Mouse (Mus musculus) embryonic facial prominence, embryonic 13.5 days (tissue): ENCODE results near the gene Zfp286. TPM values are rescaled to one million over a fixed set of nuclear protein-coding genes. Genes with fewer than 3 reads are reported as not detected.
A peak's percentile ranks its signal among the peaks of the same experiment; 100 is the strongest.
"Not testable (repeated sequence)": the region's sequence is repeated elsewhere in the genome, so short reads cannot be mapped to it uniquely, and the experiment has no call there.

ENCODE experiments used
- ATAC-seq: fragments of 200-750 bp; cut with Nextera tagmentation; 2 replicates; pipeline ENCODE4 v1.8.0; 2017; ENCODE audit warnings: low read depth; ENCODE audit not compliant: insufficient number of reproducible peaks, insufficient read depth, low FRiP score, low TSS enrichment
- H3K27ac ChIP-seq: fragments of 300-500 bp; sonication (generic); 2 replicates; pipeline ENCODE4 v1.5.1; 2015; ENCODE audit warnings: moderate library complexity, mild to moderate bottlenecking, inconsistent platforms
- H3K27me3 ChIP-seq: fragments of 300-500 bp; sonication (generic); 2 replicates; pipeline ENCODE4 v1.6.1; 2015; ENCODE audit warnings: mild to moderate bottlenecking, inconsistent platforms
- H3K36me3 ChIP-seq: fragments of 300-500 bp; sonication (generic); 2 replicates; pipeline ENCODE4 v1.6.1; 2015; ENCODE audit warnings: mild to moderate bottlenecking, inconsistent platforms
- H3K4me1 ChIP-seq: fragments of 300-500 bp; sonication (generic); 2 replicates; pipeline ENCODE4 v1.6.1; 2015; ENCODE audit warnings: inconsistent platforms
- H3K4me2 ChIP-seq: fragments of 300-500 bp; sonication (generic); 2 replicates; pipeline ENCODE4 v1.6.1; 2015; ENCODE audit warnings: moderate library complexity, mild to moderate bottlenecking, inconsistent platforms
- H3K4me3 ChIP-seq: fragments of 300-500 bp; sonication (generic); 2 replicates; pipeline ENCODE4 v1.5.1; 2015; ENCODE audit warnings: mild to moderate bottlenecking, inconsistent platforms
- H3K9ac ChIP-seq: fragments of 300-500 bp; sonication (generic); 2 replicates; pipeline ENCODE4 v1.6.1; 2015; ENCODE audit warnings: mild to moderate bottlenecking, inconsistent platforms
- H3K9me3 ChIP-seq: fragments of 300-500 bp; sonication (generic); 2 replicates; pipeline ENCODE4 v1.6.1; 2016; ENCODE audit warnings: inconsistent platforms
- WGBS: fragments of 180-500 bp; shearing (Covaris S2); methylation state at CpG from one replicate; pipeline ENCODE4 v1.1.7; 2015; ENCODE audit warnings: mixed read lengths; 5-methylcytosine and 5-hydroxymethylcytosine counted together
- polyA plus RNA-seq: library from polyadenylated mRNA; unstranded; fragments of >200 nt; fragmentation: Nextera tagmentation; extraction: Ambion mirVana; gene quantifications from 2 replicates; pipeline ENCODE4 v1.2.1, GENCODE M21; 2015

Gene Zfp286
- polyA plus RNA-seq, 1 experiment from 2014 or later = 39.8 TPM

- no peak for ATAC-seq
- H3K4me2 ChIP-seq = no peak overlapping the region
- no peak overlapping the region for H3K4me3 ChIP-seq
- H3K4me1 ChIP-seq = no peaks in the 10 kb centered on the region
- H3K27ac ChIP-seq = no peak overlapping the region
- no peak overlapping the region for H3K9ac ChIP-seq
- 95% methylated on average over 7 of the region's 7 CpGs for WGBS
- peaks cover 58% of the 10 kb centered on the region for H3K9me3 ChIP-seq
- H3K36me3 ChIP-seq = peaks cover 69% of the 10 kb centered on the region
- H3K27me3 ChIP-seq = no peaks in the 10 kb centered on the region
Measured at GRCm38 (mm10) chr11:62776510-62776909, 12.8 kb downstream of the Zfp286 start.

- ATAC-seq = no peak
- Histone ChIP-seq H3K36me3 (no peaks in the 10 kb centered on the region), H3K9me3 (no peaks in the 10 kb centered on the region), H3K27ac (no peak overlapping the region), H3K4me1 (peaks cover 6% of the 10 kb centered on the region), H3K27me3 (peaks cover 9% of the 10 kb centered on the region), H3K4me3 (no peak overlapping the region), H3K4me2 (no peak overlapping the region), H3K9ac (no peak overlapping the region)
- WGBS = 72% methylated on average over 9 of the region's 9 CpGs
Measured at GRCm38 (mm10) chr11:62760755-62761457, 28.4 kb downstream of the Zfp286 start.

GRCm38 (mm10) chr11:62758491-62758890 is 30.8 kb downstream of the Zfp286 start:
- Histone ChIP-seq H3K9ac (no peak overlapping the region), H3K4me3 (no peak overlapping the region), H3K4me1 (peaks cover 6% of the 10 kb centered on the region), H3K36me3 (no peaks in the 10 kb centered on the region), H3K27me3 (peaks cover 13% of the 10 kb centered on the region), H3K4me2 (no peak overlapping the region), H3K9me3 (no peaks in the 10 kb centered on the region), H3K27ac (no peak overlapping the region)
- 87% methylated on average over 11 of the region's 11 CpGs for WGBS
- ATAC-seq = no peak

GRCm38 (mm10) chr11:62757906-62758305 is 31.4 kb downstream of the Zfp286 start:
- Histone ChIP-seq H3K9ac (no peak overlapping the region), H3K36me3 (no peaks in the 10 kb centered on the region), H3K27ac (no peak overlapping the region), H3K27me3 (peaks cover 13% of the 10 kb centered on the region), H3K4me1 (peaks cover 6% of the 10 kb centered on the region), H3K9me3 (no peaks in the 10 kb centered on the region), H3K4me3 (no peak overlapping the region), H3K4me2 (no peak overlapping the region)
- 83% methylated on average over 6 of the region's 6 CpGs for WGBS
- no peak for ATAC-seq

GRCm38 (mm10) chr11:62757143-62757507 is 32.1 kb downstream of the Zfp286 start:
- peak overlapping the region; percentile 62 for H3K4me2 ChIP-seq
- peaks cover 13% of the 10 kb centered on the region for H3K27me3 ChIP-seq
- ATAC-seq = no peak
- no peaks in the 10 kb centered on the region for H3K36me3 ChIP-seq
- no peak overlapping the region for H3K27ac ChIP-seq
- H3K4me3 ChIP-seq = peak overlapping the region; percentile 39
- H3K9ac ChIP-seq = peak overlapping the region; percentile 59
- H3K9me3 ChIP-seq = no peaks in the 10 kb centered on the region
- 5% methylated on average over 7 of the region's 7 CpGs for WGBS
- peaks cover 6% of the 10 kb centered on the region for H3K4me1 ChIP-seq

GRCm38 (mm10) chr11:62756456-62757142 is 32.7 kb downstream of the Zfp286 start:
- peak; percentile 97 for ATAC-seq
- H3K27me3 ChIP-seq = peaks cover 13% of the 10 kb centered on the region
- no peaks in the 10 kb centered on the region for H3K9me3 ChIP-seq
- H3K4me2 ChIP-seq = peak overlapping the region; percentile 62
- WGBS = 7% methylated on average over 36 of the region's 36 CpGs
- H3K4me3 ChIP-seq = peak overlapping the region; percentile 39
- no peak overlapping the region for H3K27ac ChIP-seq
- H3K4me1 ChIP-seq = peaks cover 6% of the 10 kb centered on the region
- peak overlapping the region; percentile 59 for H3K9ac ChIP-seq
- no peaks in the 10 kb centered on the region for H3K36me3 ChIP-seq

- Histone ChIP-seq H3K9me3 (no peaks in the 10 kb centered on the region), H3K27me3 (peaks cover 22% of the 10 kb centered on the region), H3K4me3 (no peak within 1 kb of the TSS), H3K27ac (no peak within 1 kb of the TSS), H3K4me1 (peaks cover 6% of the 10 kb centered on the region), H3K4me2 (no peak within 1 kb of the TSS), H3K36me3 (no peaks in the 10 kb centered on the region), H3K9ac (no peak within 1 kb of the TSS)
- 81% methylated on average over 8 of the region's 8 CpGs for WGBS
- no peak for ATAC-seq
Measured at GRCm38 (mm10) chr11:62752780-62753179, 36.5 kb downstream of the Zfp286 start, which contains the start of gene Gm10428. TSS of gene Gm10428 (plus strand) at chr11:62753100.

GRCm38 (mm10) chr11:62752191-62752590 is 37.1 kb downstream of the Zfp286 start:
- Histone ChIP-seq H3K27ac (no peak overlapping the region), H3K4me2 (no peak overlapping the region), H3K4me3 (no peak overlapping the region), H3K9me3 (no peaks in the 10 kb centered on the region), H3K27me3 (peaks cover 23% of the 10 kb centered on the region), H3K9ac (no peak overlapping the region), H3K4me1 (peaks cover 2% of the 10 kb centered on the region), H3K36me3 (no peaks in the 10 kb centered on the region)
- no peak for ATAC-seq
- WGBS = 75% methylated on average over 11 of the region's 11 CpGs

GRCm38 (mm10) chr11:62749445-62749844 is 39.8 kb downstream of the Zfp286 start:
- peaks cover 37% of the 10 kb centered on the region for H3K27me3 ChIP-seq
- ATAC-seq, H3K4me1 ChIP-seq, H3K36me3 ChIP-seq, H3K27ac ChIP-seq, H3K9me3 ChIP-seq, H3K4me2 ChIP-seq, H3K9ac ChIP-seq, H3K4me3 ChIP-seq: not testable (repeated sequence)
- WGBS = 89% methylated on average over 13 of the region's 13 CpGs

GRCm38 (mm10) chr11:62748062-62748461 is 41.2 kb downstream of the Zfp286 start:
- ATAC-seq = no peak
- Histone ChIP-seq H3K27ac (no peak overlapping the region), H3K9me3 (no peaks in the 10 kb centered on the region), H3K4me3 (no peak overlapping the region), H3K27me3 (peaks cover 37% of the 10 kb centered on the region), H3K9ac (no peak overlapping the region), H3K4me1 (peaks cover 9% of the 10 kb centered on the region; the same call in 1 of the 2 replicates), H3K4me2 (no peak overlapping the region), H3K36me3 (no peaks in the 10 kb centered on the region)
- 77% methylated on average over 4 of the region's 4 CpGs for WGBS

GRCm38 (mm10) chr11:62747227-62747626 is 42.0 kb downstream of the Zfp286 start:
- Histone ChIP-seq H3K36me3 (no peaks in the 10 kb centered on the region), H3K27me3 (peaks cover 37% of the 10 kb centered on the region), H3K4me3 (no peak overlapping the region), H3K4me2 (no peak overlapping the region), H3K9ac (no peak overlapping the region), H3K27ac (no peak overlapping the region), H3K4me1 (peaks cover 9% of the 10 kb centered on the region; the same call in 1 of the 2 replicates), H3K9me3 (no peaks in the 10 kb centered on the region)
- no peak for ATAC-seq
- WGBS = 61% methylated on average over 9 of the region's 9 CpGs

- no peak for ATAC-seq
- H3K9ac ChIP-seq = 0 out of 2 replicates have a peak overlapping the region, but pooled peaks have one; percentile 40
Measured at GRCm38 (mm10) chr11:62746001-62746533, 43.2 kb downstream of the Zfp286 start.

More at GRCm38 (mm10) chr11:62746001-62746533, 43.2 kb downstream of the Zfp286 start:
- Histone ChIP-seq H3K9me3 (no peaks in the 10 kb centered on the region), H3K4me3 (peak overlapping the region; percentile 36), H3K36me3 (no peaks in the 10 kb centered on the region), H3K27me3 (peaks cover 33% of the 10 kb centered on the region), H3K4me2 (peak overlapping the region; percentile 64), H3K27ac (no peak overlapping the region), H3K4me1 (peaks cover 18% of the 10 kb centered on the region)
- WGBS = 2% methylated on average over 27 of the region's 27 CpGs
